Mouse (Mus musculus) olfactory bulb, adult 2 months (tissue): ENCODE results near the gene Slc45a1. TPM values are rescaled to one million over a fixed set of nuclear protein-coding genes. Genes with fewer than 3 reads are reported as not detected.

Experiments used
- H3K27ac ChIP-seq: fragments of 200-500 bp; 2 replicates; pipeline ENCODE4 v1.5.1; 2012; ENCODE audit warnings: low read depth, low read length; ENCODE audit not compliant: insufficient read depth
- H3K4me1 ChIP-seq: fragments of 200-500 bp; 2 replicates; pipeline ENCODE4 v1.6.1; 2012; ENCODE audit warnings: low read length; ENCODE audit not compliant: control insufficient read depth, insufficient read depth
- H3K4me3 ChIP-seq: fragments of 200-500 bp; 2 replicates; pipeline ENCODE4 v1.5.1; 2012; ENCODE audit warnings: mild to moderate bottlenecking, low read depth, low read length, moderate library complexity; ENCODE audit not compliant: insufficient read depth
- CTCF ChIP-seq: fragments of 200-500 bp; IDR thresholded peaks from 2 replicates; pipeline ENCODE4 v1.5.1; 2012; ENCODE audit warnings: low read depth, mild to moderate bottlenecking, low read length, moderate library complexity; ENCODE audit not compliant: insufficient read depth
- POLR2A ChIP-seq: fragments of 200-500 bp; IDR thresholded peaks from 2 replicates; pipeline ENCODE4 v1.6.1; 2012; ENCODE audit warnings: mild to moderate bottlenecking, low read depth, low read length, moderate library complexity; ENCODE audit not compliant: insufficient read depth
- WGBS: fragments of 180-500 bp; shearing (Covaris S2); methylation state at CpG from one replicate; pipeline ENCODE4 v1.1.7; 2018; 5-methylcytosine and 5-hydroxymethylcytosine counted together
- polyA plus RNA-seq: library from polyadenylated mRNA; stranded (reverse); fragments of >200 nt; gene quantifications from 2 replicates; pipeline ENCODE4 v1.2.4, GENCODE M21; 2012; ENCODE audit warnings: low replicate concordance; ENCODE audit not compliant: missing spikeins, insufficient read depth, insufficient read length

Gene Slc45a1
- polyA plus RNA-seq, 1 experiment, result not detected

DNA sequence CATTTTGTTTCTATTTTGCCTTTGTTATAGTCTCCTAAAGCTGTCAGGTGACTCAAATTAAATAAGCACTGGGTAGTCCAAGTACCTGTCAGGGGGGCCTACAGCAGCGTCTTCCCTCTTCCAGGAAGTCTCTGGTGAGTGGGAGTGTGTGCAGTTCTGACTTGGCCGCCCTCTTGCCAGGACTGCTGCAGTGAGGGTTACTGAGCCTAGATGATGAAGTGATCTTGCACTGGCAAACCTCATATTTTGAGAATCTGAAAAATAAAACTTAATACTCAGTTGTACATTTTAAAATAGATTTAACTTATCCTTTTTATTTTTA, 63.7 kb downstream of the Slc45a1 start:
- TF ChIP-seq POLR2A, result no peak
- no peak for TF ChIP-seq CTCF
- 29% methylated on average over 2 of the region's 2 CpGs for whole genome bisulfite sequencing
- H3K27ac ChIP-seq, result 0 out of 2 replicates have a peak overlapping the region, but pooled peaks have one; percentile 25
- H3K4me3 ChIP-seq, result no peak overlapping the region
- peaks cover 11% of the 10 kb centered on the region for H3K4me1 ChIP-seq

DNA sequence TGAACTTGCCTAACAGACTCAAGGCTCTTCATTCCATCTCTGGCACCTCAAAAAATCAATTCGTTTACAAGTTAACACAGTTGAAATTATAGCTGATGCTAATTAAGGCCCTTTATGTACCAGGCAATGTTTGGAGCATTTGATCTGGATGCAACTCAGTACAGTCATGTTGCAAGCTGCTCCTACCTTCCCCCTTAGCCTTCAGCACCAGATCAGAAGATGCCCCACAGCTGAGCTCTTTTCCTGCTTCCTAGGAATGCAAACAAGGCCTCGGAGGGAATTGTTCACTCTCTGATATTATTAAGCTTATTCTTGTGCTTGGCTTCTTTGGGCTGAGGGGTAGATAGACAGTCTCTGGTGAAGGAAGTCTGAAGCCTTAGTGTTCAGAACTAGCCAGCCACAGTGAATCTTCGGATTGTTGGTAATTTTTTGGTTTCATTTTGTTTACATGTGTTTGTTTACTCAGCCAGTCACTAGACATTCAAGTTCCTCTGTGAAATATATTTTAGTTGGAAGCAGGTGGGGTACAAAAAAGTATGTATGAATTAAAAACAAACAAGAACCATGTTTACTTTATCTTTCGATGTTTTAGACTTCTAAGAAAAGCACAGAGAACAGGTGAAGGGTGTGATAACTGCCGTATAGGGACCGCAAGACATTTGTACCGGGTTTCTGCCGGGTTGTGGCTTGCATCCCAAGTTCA, 64.2 kb downstream of the Slc45a1 start:
- WGBS, result 42% methylated on average over 8 of the region's 8 CpGs
- Histone ChIP-seq H3K27ac (peak overlapping the region; percentile 44; the same call in 1 of the 2 replicates), H3K4me1 (peaks cover 17% of the 10 kb centered on the region), H3K4me3 (no peak overlapping the region)
- no peak for TF ChIP-seq CTCF
- TF ChIP-seq POLR2A, result no peak

DNA sequence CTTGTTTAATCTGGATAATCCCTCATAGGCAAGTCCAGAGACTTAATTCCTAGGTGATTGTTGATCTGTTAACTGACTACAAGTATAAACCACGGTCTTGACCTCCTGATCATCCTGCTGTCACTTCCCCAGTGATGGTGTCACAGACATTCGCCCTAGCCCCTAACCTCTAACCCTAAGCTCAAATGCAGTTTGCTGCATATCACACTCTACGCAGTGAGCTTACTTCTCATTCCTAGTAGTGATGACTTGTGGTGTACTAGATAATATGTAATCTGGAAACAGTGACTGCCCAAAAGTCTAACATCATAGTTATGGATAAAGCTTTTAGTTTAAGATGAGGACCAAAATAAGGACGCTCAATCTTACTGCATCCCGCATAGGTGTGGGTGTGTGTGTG, 65.7 kb downstream of the Slc45a1 start:
- WGBS, result 80% methylated on average over 5 of the region's 5 CpGs
- Histone ChIP-seq H3K27ac (no peak overlapping the region), H3K4me3 (no peak overlapping the region), H3K4me1 (peaks cover 20% of the 10 kb centered on the region)
- TF ChIP-seq CTCF (no peak), POLR2A (no peak)

DNA sequence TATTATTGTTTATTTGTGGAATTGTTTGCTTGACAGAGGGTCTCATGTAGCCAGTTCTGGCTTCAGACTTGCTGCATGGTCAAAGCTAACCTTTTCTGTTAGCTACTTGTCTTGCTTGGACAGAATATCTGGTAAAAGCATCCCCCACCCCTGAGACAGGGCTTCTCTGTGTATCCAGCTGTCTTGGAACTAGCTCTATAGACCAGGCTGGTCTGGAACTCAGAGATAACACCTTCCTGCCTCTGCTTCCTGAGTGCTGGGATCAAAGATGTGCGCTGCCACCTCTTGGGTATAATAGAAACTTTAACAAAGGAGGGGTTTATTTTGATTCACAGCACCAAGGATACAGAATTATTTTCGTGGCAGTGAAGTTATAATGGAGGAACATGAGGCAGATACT, 66.2 kb downstream of the Slc45a1 start:
- no peak for TF ChIP-seq POLR2A
- no peak for TF ChIP-seq CTCF
- WGBS, result 81% methylated on average over 2 of the region's 2 CpGs
- H3K4me3 ChIP-seq, result no peak overlapping the region
- peaks cover 25% of the 10 kb centered on the region for H3K4me1 ChIP-seq
- no peak overlapping the region for H3K27ac ChIP-seq

DNA sequence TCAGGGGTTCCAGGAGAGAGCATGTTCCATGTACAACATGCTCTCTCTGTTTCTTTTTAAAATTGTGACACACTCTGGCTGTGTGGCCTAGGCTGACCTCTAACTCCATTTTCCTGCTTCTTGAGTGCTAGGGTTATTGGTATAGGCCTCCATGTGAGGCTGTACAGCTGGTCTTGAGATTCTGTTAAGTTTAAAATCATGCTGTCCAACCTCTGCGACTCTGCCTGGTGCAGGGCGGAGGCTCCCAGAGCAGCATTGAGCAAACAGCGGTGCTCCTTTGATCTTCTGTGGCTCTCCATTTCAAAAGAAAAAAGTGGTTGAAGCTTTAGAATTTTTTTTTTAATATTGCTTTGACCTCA, 68.2 kb downstream of the Slc45a1 start:
- no peak overlapping the region for H3K4me3 ChIP-seq
- H3K27ac ChIP-seq, result peak overlapping the region; percentile 85
- WGBS, result 39% methylated on average over 3 of the region's 3 CpGs
- H3K4me1 ChIP-seq, result peaks cover 25% of the 10 kb centered on the region
- no peak for TF ChIP-seq POLR2A

DNA sequence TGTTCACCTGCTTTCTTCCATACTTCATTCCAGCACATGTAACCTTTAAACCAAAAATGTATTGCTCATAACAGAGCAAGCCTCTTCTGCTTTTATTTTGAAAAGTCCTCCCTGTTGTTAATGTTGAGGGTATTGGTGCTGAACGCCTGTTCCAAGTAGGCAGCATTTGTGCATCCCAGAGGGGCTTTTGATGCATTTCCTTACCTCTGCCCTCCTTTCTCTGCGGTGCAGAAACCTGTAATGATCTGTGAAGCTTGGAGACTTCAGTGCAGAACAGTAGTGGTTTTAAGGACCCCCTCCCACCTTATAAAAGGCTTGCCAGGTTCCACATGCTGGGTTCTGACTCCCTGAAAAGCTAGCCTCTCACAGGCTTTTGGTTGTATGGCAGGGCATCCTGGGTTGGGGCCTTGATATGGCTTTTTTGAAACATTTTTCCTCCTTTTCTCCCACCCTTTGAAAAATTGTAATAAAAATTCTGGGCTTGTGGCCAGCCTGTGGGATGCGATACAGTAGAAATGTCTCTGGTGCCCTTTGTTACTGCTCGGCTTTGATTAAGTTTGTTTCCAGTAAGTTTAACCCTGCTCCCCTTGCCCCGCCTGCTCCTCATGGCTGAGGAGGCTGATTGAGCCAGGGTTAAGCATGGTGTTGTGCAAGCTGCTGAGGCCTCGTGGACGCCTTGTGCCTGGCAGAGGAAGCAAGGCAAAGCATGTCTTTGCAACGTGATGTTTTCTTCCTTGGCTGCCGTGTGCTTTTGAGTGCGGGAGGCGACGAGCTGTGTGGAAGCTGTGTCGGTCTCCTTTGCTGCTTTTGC, 68.8 kb downstream of the Slc45a1 start:
- Histone ChIP-seq H3K4me3 (no peak overlapping the region), H3K4me1 (peaks cover 23% of the 10 kb centered on the region), H3K27ac (peak overlapping the region; percentile 85)
- TF ChIP-seq POLR2A (no peak), CTCF (no peak)
- WGBS, result 6% methylated on average over 13 of the region's 13 CpGs

DNA sequence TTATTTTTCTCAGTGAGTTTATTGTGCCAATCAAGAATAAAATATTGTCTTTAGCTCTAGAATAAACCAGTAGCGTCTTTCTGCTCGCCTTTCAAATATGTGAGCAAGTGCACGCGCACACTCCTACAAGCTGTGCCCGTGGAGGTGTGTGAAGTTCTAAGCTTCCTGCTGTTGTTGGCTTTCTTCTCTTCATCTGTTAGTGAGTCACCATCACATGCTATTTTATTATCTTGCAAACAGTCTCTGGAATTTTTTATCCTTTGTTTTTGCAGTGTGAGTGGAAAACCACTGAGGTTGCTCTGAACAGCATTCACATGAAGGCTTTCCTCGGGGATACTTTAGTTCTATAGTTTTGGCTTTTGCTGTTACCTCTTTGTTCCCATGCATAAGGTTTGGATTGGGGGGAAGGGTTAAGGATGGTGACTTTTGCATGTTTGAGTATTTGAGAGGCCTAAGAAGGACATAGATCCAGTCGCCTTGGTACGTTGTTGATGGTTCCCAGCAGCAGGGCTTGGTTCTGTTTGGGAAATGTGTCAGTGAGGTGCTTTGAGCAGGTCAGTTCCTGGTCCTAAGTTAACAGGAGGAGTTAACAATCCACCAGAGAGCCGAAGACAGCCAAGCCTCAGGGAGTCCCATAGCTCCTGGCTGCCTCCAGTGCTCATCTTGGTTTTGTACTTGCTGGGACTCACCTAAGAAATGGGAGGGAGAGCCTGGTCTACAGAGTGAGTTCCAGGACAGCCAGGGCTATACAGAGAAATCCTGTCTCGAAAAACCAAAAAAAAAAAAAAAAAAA, 69.8 kb downstream of the Slc45a1 start:
- TF ChIP-seq CTCF (no peak), POLR2A (no peak)
- Histone ChIP-seq H3K27ac (peak overlapping the region; percentile 89), H3K4me3 (no peak overlapping the region), H3K4me1 (peaks cover 23% of the 10 kb centered on the region)
- WGBS, result 33% methylated on average over 10 of the region's 10 CpGs

Other genes starting within 250 kb of the Slc45a1 start
- gene Errfi1, start 201.7 kb upstream of the Slc45a1 start, polyA plus RNA-seq, result not detected in 2 replicates